Mouse (Mus musculus) neural tube, embryonic 14.5 days (tissue): ENCODE measurements at regions not wholly inside any gene's neighbourhood (a gene's known extent, or its start where the extent isn't known, plus 50 kb on each side); places are given as distances from the start of the nearest gene placed in this dataset.
A peak's percentile ranks its signal among the peaks of the same experiment; 100 is the strongest.

Experiments used
- ATAC-seq: fragments of 200-750 bp; cut with Nextera tagmentation; 2 replicates; pipeline ENCODE4 v1.8.0; 2017; ENCODE audit warnings: low read depth, mild to moderate bottlenecking, moderate TSS enrichment, moderate library complexity
- H3K27ac ChIP-seq: fragments of 300-500 bp; sonication (generic); 2 replicates; pipeline ENCODE4 v1.5.1; 2014; ENCODE audit warnings: low read depth, mild to moderate bottlenecking, control low read depth, low read length, moderate library complexity, mixed read lengths
- H3K27me3 ChIP-seq: fragments of 300-500 bp; sonication (generic); 2 replicates; pipeline ENCODE4 v1.6.1; 2014; ENCODE audit warnings: low read length; ENCODE audit not compliant: control insufficient read depth, insufficient read depth
- H3K36me3 ChIP-seq: fragments of 300-500 bp; sonication (generic); 2 replicates; pipeline ENCODE4 v1.6.1; 2014; ENCODE audit warnings: low read length, mixed read lengths; ENCODE audit not compliant: control insufficient read depth, insufficient read depth
- H3K4me1 ChIP-seq: fragments of 300-500 bp; sonication (generic); 2 replicates; pipeline ENCODE4 v1.6.1; 2014; ENCODE audit warnings: low read length; ENCODE audit not compliant: control insufficient read depth, insufficient read depth
- H3K4me2 ChIP-seq: fragments of 300-500 bp; sonication (generic); 2 replicates; pipeline ENCODE4 v1.6.1; 2014; ENCODE audit warnings: mild to moderate bottlenecking, low read depth, low read length, control low read depth
- H3K4me3 ChIP-seq: fragments of 300-500 bp; sonication (generic); 2 replicates; pipeline ENCODE4 v1.5.1; 2014; ENCODE audit warnings: low read depth, low read length, control low read depth, mixed read lengths
- H3K9ac ChIP-seq: fragments of 300-500 bp; sonication (generic); replicated peaks from 2 replicates; pipeline ENCODE4 v1.6.1; 2014; ENCODE audit warnings: low read depth, mild to moderate bottlenecking, control low read depth, low read length, mixed read lengths
- H3K9me3 ChIP-seq: fragments of 300-500 bp; sonication (generic); 2 replicates; pipeline ENCODE4 v1.6.1; 2016; ENCODE audit warnings: low read length; ENCODE audit not compliant: control insufficient read depth
- WGBS: fragments of 180-500 bp; shearing (Covaris S2); extraction: QIAGEN DNeasy Blood & Tissue Kit; methylation state at CpG from one replicate; pipeline ENCODE4 v1.1.7; 2014; 5-methylcytosine and 5-hydroxymethylcytosine counted together

DNA sequence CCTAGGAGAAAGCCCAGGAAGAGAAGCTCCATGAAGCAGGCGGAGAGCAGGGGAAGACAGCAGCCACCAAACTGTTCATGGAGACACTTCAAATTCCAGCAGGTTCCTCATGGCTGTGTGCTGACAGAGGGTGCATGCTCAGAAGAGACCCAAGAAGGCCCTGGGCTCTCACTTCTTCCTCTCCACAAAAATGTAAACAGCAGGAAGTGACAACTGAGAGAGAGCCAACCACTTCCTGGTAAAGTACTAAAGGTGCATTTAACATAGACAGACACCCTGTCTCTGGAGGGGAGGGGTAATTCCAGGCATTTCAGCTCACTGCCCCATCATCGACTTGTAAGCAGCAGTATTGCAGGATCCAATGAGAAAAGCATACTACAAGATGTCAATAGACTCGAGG is 85.8 kb upstream of the 1700021F07Rik start:
- Histone ChIP-seq H3K27ac (no peak overlapping the region), H3K4me3 (no peak overlapping the region), H3K36me3 (no peaks in the 10 kb centered on the region), H3K9me3 (no peaks in the 10 kb centered on the region), H3K4me2 (no peak overlapping the region), H3K27me3 (no peaks in the 10 kb centered on the region), H3K9ac (no peak overlapping the region), H3K4me1 (no peaks in the 10 kb centered on the region)
- no peak for ATAC-seq
- WGBS, result 83% methylated on average over 3 of the region's 3 CpGs

DNA sequence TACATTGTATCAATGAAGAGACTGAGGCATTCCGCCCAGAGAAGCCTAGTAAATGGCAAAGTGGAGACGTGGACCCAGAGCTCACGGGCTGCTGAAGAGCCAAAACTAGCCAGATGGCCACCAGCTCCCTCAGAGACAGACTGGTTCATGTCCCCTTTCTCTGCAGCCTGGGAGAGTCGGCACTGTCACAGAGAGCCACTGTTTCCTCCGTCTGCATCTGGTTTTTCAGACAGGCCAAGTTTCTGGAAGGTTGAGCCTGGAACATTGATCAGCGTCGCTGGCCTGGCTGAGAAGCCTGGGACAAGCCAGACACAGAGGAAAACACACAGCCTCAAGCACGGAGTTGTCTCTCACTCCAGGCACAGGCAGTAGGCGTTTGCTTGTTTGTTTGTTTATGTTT is 83.4 kb upstream of the 1700021F07Rik start:
- Histone ChIP-seq H3K4me1 (peaks cover 4% of the 10 kb centered on the region; the same call in 1 of the 2 replicates), H3K4me3 (no peak overlapping the region), H3K4me2 (no peak overlapping the region), H3K36me3 (no peaks in the 10 kb centered on the region), H3K9me3 (no peaks in the 10 kb centered on the region), H3K27ac (no peak overlapping the region), H3K27me3 (no peaks in the 10 kb centered on the region), H3K9ac (no peak overlapping the region)
- ATAC-seq, result no peak
- WGBS, result 69% methylated on average over 9 of the region's 9 CpGs

DNA sequence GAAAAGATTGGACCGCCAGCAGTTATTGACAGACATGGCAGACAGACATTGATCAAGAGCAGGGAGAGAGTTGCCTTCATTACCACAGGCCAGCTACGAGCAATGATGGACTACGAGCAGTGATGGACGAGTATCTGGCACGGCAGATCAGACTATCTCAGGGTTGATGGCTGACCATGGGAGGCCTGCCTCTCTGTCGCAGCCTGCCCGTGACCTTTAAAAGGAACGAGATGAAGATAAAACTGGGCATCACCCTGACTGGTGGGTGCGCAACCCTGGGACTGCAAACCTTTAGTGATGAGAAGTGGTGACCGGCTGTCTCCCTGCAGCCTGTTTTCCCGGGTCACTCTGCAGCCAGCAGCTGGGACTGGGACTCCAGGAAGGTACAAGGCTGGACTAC is 80.3 kb upstream of the 1700021F07Rik start:
- Histone ChIP-seq H3K4me3 (no peak overlapping the region), H3K27me3 (no peaks in the 10 kb centered on the region), H3K36me3 (no peaks in the 10 kb centered on the region), H3K9ac (no peak overlapping the region), H3K9me3 (no peaks in the 10 kb centered on the region), H3K4me1 (peaks cover 4% of the 10 kb centered on the region; the same call in 1 of the 2 replicates), H3K27ac (no peak overlapping the region), H3K4me2 (no peak overlapping the region)
- 81% methylated on average over 11 of the region's 11 CpGs for WGBS
- ATAC-seq, result no peak

DNA sequence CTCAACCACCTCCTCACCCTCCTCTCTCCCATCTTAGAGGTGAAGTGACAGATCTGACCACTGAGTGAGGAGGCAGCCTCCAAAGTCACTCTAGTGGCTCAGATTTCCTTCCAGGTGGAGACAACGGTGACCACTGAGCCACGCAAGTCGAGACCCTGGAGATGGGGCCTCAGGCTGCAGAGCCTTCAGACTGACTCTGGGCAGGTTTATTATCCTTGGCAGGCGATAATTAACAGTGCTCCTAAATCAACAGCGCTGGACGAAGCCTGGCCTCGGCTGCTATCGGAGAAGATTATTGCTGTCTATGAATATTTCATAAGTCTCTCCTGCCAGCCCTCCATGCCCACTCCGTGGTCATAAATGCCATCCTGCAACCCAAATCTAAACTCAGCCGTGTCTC is 79.1 kb upstream of the 1700021F07Rik start:
- H3K9me3 ChIP-seq, result no peaks in the 10 kb centered on the region
- no peaks in the 10 kb centered on the region for H3K27me3 ChIP-seq
- no peaks in the 10 kb centered on the region for H3K36me3 ChIP-seq
- peaks cover 4% of the 10 kb centered on the region; the same call in 1 of the 2 replicates for H3K4me1 ChIP-seq
- no peak overlapping the region for H3K9ac ChIP-seq
- peak; percentile 66; the same call in 1 of the 2 replicates for ATAC-seq
- no peak overlapping the region for H3K4me2 ChIP-seq
- H3K27ac ChIP-seq, result no peak overlapping the region
- no peak overlapping the region for H3K4me3 ChIP-seq
- WGBS, result 28% methylated on average over 10 of the region's 10 CpGs

DNA sequence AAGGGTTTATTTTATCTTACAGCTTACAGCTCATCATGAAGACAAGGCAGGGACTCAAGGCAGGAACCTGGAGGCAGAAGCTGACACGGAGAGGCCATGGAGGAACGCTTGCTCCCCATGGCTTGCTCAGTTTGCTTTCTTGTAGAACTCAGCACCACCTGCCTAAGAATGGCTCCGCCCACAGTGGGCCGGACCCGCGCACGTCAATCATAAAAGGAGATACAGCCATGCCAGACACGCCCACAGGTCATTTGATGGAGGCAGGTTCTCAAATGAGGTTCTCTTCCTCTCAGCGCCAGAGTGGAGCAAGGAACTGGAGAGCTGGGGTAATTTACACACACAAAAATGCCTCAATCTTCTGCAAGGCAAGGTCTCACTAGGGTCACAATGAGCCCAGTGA is 78.0 kb upstream of the 1700021F07Rik start:
- Histone ChIP-seq H3K9me3 (no peaks in the 10 kb centered on the region), H3K36me3 (no peaks in the 10 kb centered on the region), H3K4me3 (no peak overlapping the region), H3K4me1 (peaks cover 4% of the 10 kb centered on the region; the same call in 1 of the 2 replicates), H3K4me2 (no peak overlapping the region), H3K9ac (no peak overlapping the region), H3K27me3 (no peaks in the 10 kb centered on the region), H3K27ac (no peak overlapping the region)
- no peak for ATAC-seq
- 90% methylated on average over 9 of the region's 9 CpGs for WGBS

DNA sequence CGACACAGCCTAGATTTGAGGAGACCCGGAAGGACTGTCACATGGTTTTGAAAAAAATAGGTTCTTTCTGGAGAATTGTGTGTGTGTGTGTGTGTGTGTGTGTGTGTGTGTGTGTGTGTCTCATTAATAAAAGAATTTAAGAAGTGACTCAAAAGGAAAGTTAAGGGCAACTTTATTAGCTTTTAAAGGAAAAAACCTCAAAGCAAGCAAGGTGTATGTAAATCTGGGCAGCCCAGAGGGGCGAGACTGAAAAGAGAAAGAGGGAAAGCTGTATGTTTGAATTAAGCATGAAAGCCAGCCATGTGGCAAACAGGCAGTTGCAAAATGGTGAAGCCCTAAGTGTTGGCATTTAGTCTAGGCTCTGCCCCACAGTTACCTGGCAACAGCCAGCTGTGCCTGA is 77.3 kb upstream of the 1700021F07Rik start:
- H3K4me3 ChIP-seq, result no peak overlapping the region
- H3K4me1 ChIP-seq, result peaks cover 4% of the 10 kb centered on the region; the same call in 1 of the 2 replicates
- H3K4me2 ChIP-seq, result no peak overlapping the region
- H3K27ac ChIP-seq, result no peak overlapping the region
- H3K9me3 ChIP-seq, result no peaks in the 10 kb centered on the region
- WGBS, result 86% methylated on average over 3 of the region's 3 CpGs
- no peaks in the 10 kb centered on the region for H3K27me3 ChIP-seq
- no peak overlapping the region for H3K9ac ChIP-seq
- no peak for ATAC-seq
- H3K36me3 ChIP-seq, result no peaks in the 10 kb centered on the region

DNA sequence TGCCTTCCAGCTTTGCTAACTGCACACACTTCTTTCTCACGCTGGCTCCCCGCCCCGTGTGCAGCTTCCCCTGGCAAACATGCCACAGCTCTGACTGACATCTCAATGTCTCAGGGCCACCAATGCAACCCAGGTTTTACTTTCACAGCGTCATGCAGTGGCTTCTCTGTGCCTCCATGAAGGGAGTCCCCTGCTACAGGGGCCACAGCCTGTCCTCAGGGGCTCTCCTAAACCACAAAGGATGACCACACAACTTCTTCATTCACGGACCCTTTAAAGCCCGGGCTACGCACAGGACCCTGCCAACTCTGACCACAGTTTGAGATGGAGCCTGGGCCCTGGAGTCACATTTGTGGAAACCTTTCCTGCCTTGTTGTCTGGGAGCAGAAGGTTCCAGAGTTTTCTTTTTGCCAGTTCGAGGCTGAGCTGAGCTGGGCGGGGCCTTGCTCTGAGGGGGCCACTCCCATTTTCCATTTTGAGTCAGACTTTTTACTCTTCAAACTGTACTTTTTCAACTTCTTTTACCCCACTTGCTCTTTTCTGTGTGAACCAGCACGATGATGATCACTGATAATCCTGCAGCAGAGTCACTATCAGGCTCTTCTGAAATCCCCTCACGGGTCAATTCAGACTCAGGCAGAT is 73.7 kb upstream of the 1700021F07Rik start:
- Histone ChIP-seq H3K9me3 (no peaks in the 10 kb centered on the region), H3K4me1 (peaks cover 3% of the 10 kb centered on the region; the same call in 1 of the 2 replicates), H3K9ac (no peak overlapping the region), H3K27ac (no peak overlapping the region), H3K27me3 (no peaks in the 10 kb centered on the region), H3K4me3 (no peak overlapping the region), H3K4me2 (no peak overlapping the region), H3K36me3 (no peaks in the 10 kb centered on the region)
- no peak for ATAC-seq
- WGBS, result 94% methylated on average over 11 of the region's 11 CpGs

DNA sequence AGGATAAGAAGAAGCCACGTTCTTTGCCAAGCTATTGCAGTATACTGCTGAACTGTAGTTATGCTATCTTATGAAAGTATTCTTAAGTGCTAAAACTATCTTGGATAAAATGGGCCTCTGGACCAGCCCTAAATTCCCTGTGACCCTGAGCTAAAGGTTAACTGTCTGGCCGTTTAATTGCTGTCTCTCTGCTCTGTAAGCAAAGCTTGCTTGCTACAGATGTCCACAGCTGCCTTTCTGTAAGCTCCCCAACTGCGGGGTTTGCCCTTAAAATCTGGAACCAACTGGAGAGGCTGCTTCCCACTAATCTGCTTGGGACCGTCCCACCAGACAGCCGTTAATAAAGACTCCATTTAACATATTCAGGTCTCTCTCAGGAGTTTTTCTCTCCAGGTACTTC is 73.2 kb upstream of the 1700021F07Rik start:
- Histone ChIP-seq H3K27ac (no peak overlapping the region), H3K36me3 (no peaks in the 10 kb centered on the region), H3K4me2 (no peak overlapping the region), H3K4me1 (no peaks in the 10 kb centered on the region), H3K27me3 (no peaks in the 10 kb centered on the region), H3K9ac (no peak overlapping the region), H3K9me3 (no peaks in the 10 kb centered on the region), H3K4me3 (no peak overlapping the region)
- 56% methylated on average over 5 of the region's 5 CpGs for WGBS
- no peak for ATAC-seq

DNA sequence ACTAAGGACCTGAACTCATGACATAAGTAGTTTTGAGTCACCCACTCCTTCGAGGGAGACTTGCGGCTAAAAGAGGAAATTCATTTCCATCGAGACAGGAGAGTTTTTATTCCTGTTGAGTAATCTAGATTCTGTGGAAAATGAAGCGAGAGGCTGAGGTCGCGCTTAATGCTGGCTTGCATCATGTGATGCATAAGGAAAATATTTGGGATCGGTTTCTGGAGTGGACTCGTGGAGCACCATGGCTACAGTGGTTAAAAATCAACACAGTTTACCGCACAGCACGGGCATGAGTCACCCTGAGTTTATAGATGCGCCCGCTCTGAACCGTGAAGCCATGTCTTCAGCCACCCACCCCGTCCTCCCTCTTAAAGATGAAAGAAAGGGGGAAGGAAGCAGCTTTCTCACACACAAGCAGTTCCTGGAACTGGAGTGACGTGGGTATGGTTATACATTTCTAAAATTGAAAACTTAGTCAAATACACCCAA is 70.3 kb upstream of the 1700021F07Rik start:
- no peak for ATAC-seq

More for the DNA sequence above, 70.3 kb upstream of the 1700021F07Rik start:
- Histone ChIP-seq H3K27me3 (no peaks in the 10 kb centered on the region), H3K27ac (no peak overlapping the region), H3K4me3 (no peak overlapping the region), H3K9me3 (no peaks in the 10 kb centered on the region), H3K36me3 (no peaks in the 10 kb centered on the region), H3K4me2 (no peak overlapping the region), H3K4me1 (no peaks in the 10 kb centered on the region), H3K9ac (no peak overlapping the region)
- WGBS, result 86% methylated on average over 15 of the region's 15 CpGs
